Mouse (Mus musculus) ovary, postnatal 14 days (tissue): Measurements from ENCODE around the gene Mfsd4b4.
"Not testable (repeated sequence)": the region's sequence is repeated elsewhere in the genome, so short reads cannot be mapped to it uniquely, and the experiment has no call there.

ENCODE experiments used
- DNase-seq: peaks from one replicate; pipeline ENCODE4 v3.0.0; 2022; ENCODE audit warnings: low spot score

Mfsd4b4 gene

GRCm38 (mm10) chr10:39898874-39899371, at the start of gene Mfsd4b4:
Gene Mfsd4b4 (minus strand): TSS chr10:39899238.
- DNase-seq = peak; percentile 73

DNA sequence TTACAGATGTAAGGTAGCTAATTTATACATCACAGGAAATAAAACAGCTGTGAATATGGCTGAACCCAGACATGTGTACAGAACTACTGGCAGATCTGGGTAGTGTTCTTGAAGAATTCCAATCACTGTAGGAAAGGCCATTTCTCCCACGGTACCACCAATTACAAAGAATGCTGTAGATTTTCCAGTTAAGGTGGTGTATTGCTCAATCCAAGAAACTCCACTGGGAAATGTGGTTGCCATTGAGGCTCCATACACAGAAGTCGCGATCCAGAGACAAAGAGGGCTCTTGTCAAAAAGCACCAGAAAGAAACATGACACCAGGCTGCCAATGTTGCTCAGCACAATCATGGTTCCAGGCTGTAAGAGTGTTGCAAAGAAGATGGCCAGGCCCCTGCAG, 48.2 kb upstream of the Mfsd4b4 start:
- DNase-seq = not testable (repeated sequence)

GRCm38 (mm10) chr10:39936553-39936952, 37.5 kb upstream of the Mfsd4b4 start:
- no peak for DNase-seq

DNA sequence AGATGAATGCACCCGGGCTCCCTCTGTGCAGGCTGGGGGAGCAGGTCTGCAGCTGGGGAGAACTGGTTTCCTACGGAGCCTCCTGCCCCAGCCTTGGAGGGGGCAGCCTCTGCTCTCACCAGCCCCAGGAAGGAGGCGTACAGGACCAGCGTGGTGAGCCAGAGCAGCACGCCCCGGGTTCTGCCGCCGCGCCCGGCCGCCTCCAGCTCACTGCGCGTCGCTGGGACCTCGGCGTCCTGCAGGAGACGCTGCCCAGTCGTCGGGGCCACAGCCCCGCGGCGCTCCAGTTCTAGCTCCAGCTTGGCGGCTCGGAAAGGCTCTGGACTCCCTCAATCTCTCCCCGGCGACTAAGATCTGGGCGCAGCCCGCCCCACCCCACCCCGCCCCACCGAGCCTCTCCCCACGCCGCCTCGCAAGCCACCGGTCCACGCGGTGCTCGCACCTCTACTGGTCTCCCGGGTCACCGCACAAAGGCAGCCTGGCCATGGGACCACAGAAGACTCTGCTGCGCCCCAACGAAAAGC, 27.6 kb upstream of the Mfsd4b4 start, which contains the start of gene Mfsd4b2:
TSS of gene Mfsd4b2 (minus strand) at position 308 of the 524 bp plus-strand sequence.
- DNase-seq = peak; percentile 7

GRCm38 (mm10) chr10:39924556-39924955, 25.5 kb upstream of the Mfsd4b4 start:
- not testable (repeated sequence) for DNase-seq

DNA sequence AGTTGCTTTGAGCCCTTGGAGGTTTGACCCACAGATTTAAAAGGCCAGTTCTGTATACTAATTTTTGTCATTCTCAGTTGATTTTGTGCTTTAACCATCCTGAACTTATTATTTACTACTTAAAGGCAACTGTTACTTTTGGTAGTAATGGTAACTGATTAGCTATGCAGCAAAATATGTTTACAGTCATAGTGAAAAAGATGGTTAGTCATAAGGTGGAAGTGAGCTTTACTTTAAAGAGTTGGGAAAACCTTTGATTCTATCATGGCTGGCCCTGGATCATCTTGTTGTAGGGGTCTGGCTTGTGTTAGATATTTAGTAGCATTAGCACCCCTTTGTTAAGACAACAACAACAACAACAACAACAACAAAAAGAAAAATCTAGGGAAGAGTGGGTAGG, 13.6 kb upstream of the Mfsd4b4 start:
- no peak for DNase-seq

DNA sequence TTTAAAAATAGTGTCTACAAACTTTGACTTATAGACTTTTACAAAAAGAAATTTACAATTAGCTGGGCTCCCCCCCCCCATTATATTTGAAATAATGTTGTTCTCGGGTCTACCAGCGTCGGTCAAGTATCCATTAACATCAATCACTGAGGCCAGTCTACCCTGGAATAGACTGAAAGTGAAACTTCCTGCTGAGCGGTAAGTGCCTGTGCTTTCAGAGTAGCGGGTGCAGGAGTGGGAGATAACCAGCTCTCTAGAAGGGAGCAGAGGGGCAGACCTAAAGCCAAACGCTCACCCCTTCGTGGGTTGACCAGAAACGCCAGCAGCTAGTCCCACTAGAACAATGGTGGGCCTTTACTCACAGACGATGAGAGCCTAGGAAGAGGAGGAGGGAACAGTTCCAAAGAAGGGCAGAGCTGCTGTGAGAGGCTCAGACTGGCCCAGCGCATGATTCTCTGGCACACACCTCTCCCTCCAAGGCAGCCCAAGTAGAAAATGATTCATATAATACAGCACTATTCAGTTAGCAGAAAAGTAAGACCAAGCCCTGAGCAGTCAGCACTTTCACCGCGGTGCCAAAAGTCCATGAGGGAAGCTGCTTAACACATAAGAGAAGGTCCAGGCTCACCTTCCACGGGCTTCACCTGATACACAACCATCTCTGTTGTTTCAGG, 9.9 kb upstream of the Mfsd4b4 start:
- DNase-seq = no peak

DNA sequence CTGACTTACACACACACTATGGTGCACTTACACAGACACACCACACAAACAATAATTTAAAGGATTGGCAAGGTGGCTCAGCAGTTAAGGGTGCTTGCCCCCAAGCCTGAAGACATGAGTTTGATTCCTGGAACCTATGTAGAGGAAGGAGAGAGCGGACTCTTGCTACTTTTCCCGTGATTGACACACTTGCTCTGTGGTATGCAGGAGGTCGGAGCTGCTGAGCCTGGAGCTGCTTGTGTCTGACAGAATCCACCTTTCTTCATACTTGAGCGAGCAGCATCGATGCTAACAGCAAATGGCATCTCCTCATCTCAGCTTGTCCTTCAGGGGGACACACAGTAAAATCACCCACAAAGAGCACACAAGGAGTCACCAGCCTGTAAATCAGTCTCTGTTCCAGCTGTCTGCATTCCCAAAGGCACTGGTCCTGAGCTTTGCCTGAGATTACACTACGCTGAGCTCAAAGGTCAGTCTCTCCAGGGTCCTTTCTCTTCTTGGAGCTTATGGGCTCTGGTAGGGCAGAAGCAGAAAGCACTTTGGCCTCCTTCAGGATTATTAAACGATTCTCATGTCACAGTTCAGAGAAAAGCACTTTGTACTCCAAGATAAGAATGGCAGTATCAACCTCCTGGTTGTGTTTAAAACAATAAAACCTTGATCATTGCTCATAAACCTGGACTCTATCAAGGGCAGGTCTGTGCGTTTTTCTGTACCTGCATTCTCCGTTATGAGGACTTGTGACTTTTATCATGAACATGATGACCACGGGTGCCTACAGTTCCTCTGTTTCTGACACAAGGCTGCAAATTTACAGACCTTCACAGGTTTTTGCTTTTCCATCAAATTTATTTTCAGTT, 8.0 kb upstream of the Mfsd4b4 start:
- DNase-seq = no peak

DNA sequence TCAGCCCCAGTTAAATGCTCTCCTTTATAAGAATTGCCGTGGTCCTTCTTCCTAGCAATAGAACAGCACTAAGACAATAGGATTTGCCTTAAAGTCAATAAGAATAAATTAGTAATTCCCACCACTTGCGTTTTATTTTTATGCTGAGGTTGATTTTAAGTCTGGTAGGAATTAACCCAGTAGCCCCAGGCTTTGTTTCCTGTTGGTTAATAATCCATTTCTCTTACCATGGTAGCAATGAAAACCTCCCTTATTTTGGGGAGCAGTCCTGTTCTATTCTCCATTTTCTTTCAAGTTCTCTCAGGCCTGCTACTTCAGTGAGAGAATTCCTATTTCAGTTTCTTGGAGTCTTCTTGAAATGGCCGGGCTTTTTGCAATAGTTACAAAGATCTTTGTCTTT, 5.2 kb upstream of the Mfsd4b4 start:
- no peak for DNase-seq

DNA sequence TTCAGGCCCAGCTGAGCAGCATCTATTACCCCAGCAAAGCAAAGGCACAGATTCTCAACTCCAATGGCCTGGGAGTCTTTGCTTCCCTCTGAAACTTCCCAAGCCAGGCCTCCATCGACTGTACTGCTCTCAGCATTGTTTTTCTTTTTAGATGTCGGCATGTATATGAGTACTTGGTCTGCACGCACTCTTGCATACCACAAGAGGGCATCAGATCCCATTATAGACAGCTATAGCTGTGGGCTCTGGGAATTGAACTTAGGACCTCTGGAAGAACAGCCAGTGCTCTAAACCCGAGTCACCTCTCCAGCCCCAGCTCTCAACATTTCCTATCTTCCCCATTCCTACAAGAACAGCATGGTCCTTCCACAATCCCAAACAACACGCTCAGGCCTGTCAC, 2.5 kb downstream of the Mfsd4b4 start:
- no peak for DNase-seq

DNA sequence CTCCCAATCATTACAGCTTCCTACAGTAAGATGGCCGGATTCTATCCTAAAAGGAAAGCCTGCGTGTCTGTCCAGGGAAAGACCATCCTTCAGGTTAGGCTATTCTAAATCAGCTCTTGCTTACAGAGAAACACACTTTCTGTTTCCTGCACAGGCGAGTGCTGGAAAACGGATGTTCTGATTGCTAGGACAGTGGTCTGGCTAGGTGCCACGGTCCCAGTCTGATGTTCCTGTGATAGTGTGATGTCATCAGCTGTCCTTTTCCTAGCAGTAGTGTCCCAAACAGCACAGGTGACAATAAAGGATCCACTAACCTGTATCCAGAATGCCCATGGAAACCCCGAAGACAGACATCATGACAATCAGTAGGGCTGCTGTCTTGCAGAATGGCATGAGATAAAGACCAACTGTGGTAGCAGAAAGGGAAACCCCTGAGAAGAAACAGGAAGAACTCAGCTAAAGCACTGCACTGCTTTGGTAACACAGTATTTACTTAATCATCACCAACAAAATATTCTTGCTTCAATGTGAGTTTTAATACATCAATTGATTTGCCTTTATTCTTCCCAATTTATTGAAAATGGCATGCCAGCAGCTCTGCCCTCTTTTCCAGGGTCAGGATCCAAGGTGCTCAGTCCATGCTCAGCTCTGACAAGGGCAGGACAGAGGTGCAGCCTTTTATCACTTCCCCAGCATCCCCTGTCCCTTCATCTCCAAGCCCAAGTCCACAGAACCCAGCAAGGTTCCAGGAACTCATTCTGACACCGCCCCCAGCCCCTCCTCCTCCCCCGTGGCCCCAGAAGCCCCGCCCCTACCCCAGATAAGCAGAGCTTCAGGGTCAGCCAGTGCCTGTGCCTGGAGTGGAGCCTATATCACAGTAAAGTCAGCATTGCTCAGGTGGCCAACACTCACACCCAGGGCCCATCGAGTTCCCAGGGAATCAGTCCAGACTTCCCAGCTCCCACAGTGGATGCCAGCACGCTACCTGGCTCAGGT, 5.0 kb downstream of the Mfsd4b4 start:
- DNase-seq = no peak

GRCm38 (mm10) chr10:39888621-39889020, 10.4 kb downstream of the Mfsd4b4 start:
- no peak for DNase-seq

- DNase-seq = no peak
Observed at GRCm38 (mm10) chr10:39865509-39865908, 33.5 kb downstream of the Mfsd4b4 start.

GRCm38 (mm10) chr10:39842621-39843020, 56.4 kb downstream of the Mfsd4b4 start:
- no peak for DNase-seq
